Comparison of ENCODE assay signal across 14 mouse cellular contexts in genomic region chr10:99635796-99636195, GRCm38 (mm10).
"Had no signal": no experiment of that assay in that cellular context is flagged by ENCODE, and none has a peak within 500 bp of the region (broad histone marks: within the 10 kb centered on the region; RNA-seq: fewer than 3 reads in every experiment).

No protein-coding gene starts in this region.

- H3K9me3 ChIP-seq: limb, embryonic 12.5 days; liver, embryonic 13.5 days; megakaryocyte, embryonic 14.5 days; midbrain, embryonic 15.5 days; neural tube, embryonic 13.5 days had no signal

- H3K27me3 ChIP-seq: limb, embryonic 12.5 days; liver, embryonic 13.5 days; midbrain, embryonic 15.5 days; neural tube, embryonic 13.5 days had no signal

- H3K27ac ChIP-seq: limb, embryonic 12.5 days; liver, embryonic 13.5 days; macrophage; midbrain, embryonic 15.5 days; neural tube, embryonic 13.5 days had no signal

- DNase-seq: kidney, adult 8-10 months; kidney, postnatal 25 days; liver; liver, embryonic 13.5 days; liver, postnatal 0 days; right cerebral cortex, adult 18-20 months; right cerebral cortex, postnatal 25 days; thymus, postnatal 36 days had no signal

- H3K36me3 ChIP-seq: limb, embryonic 12.5 days; liver, embryonic 13.5 days; midbrain, embryonic 15.5 days; neural tube, embryonic 13.5 days had no signal

- ATAC-seq: liver, postnatal 0 days; midbrain, embryonic 15.5 days had no signal

- H3K9ac ChIP-seq: limb, embryonic 12.5 days; liver, embryonic 13.5 days; liver, postnatal 0 days; midbrain, embryonic 15.5 days; neural tube, embryonic 13.5 days had no signal

- H3K4me2 ChIP-seq: limb, embryonic 12.5 days; liver, embryonic 13.5 days; midbrain, embryonic 11.5 days; midbrain, embryonic 15.5 days; neural tube, embryonic 13.5 days had no signal

- H3K4me3 ChIP-seq: limb, embryonic 12.5 days; liver, embryonic 13.5 days; megakaryocyte, embryonic 14.5 days; midbrain, embryonic 15.5 days; neural tube, embryonic 13.5 days had no signal

- H3K4me1 ChIP-seq: limb, embryonic 12.5 days; liver, embryonic 13.5 days; megakaryocyte, embryonic 14.5 days; midbrain, embryonic 15.5 days had no signal
